Mouse (Mus musculus): Measurements from ENCODE around the gene Casp3.

Gene Casp3

GRCm38 (mm10) chr8:46611557-46611956 is 5.5 kb upstream of the Casp3 start:
- DNase-seq, result no peak

GRCm38 (mm10) chr8:46612913-46613312 is 4.2 kb upstream of the Casp3 start:
- DNase-seq, result no peak

- DNase-seq, result no peak
These were observed 3.7 kb upstream of the Casp3 start for GRCm38 (mm10) chr8:46613377-46613776.

- no peak for DNase-seq
These were observed 1.2 kb upstream of the Casp3 start for GRCm38 (mm10) chr8:46615936-46616335.

GRCm38 (mm10) chr8:46617690-46618620 is 864 bp downstream of the Casp3 start:
- DNase-seq, result peak in 1 of 2 experiments; percentile 7

- no peak for DNase-seq
These were observed 1.7 kb downstream of the Casp3 start for GRCm38 (mm10) chr8:46618639-46619320.

- no peak for DNase-seq
These were observed 5.6 kb downstream of the Casp3 start for GRCm38 (mm10) chr8:46622446-46623270.

- DNase-seq, result no peak
These were observed 8.1 kb downstream of the Casp3 start for GRCm38 (mm10) chr8:46625166-46625565.

- no peak for DNase-seq
These were observed 9.6 kb downstream of the Casp3 start for GRCm38 (mm10) chr8:46626642-46627041.

- peak in 1 of 2 experiments; percentile 22 for DNase-seq
These were observed 10.8 kb downstream of the Casp3 start for GRCm38 (mm10) chr8:46627881-46628280.

- no peak for DNase-seq
These were observed 11.6 kb downstream of the Casp3 start for GRCm38 (mm10) chr8:46628645-46629044.

GRCm38 (mm10) chr8:46630422-46630821 is 13.3 kb downstream of the Casp3 start:
- no peak for DNase-seq

- DNase-seq, result no peak
These were observed 13.8 kb downstream of the Casp3 start for GRCm38 (mm10) chr8:46630932-46631331.

GRCm38 (mm10) chr8:46639010-46639571 is 22.0 kb downstream of the Casp3 start:
- peak; percentile 56 to 69 for DNase-seq

GRCm38 (mm10) chr8:46639852-46640251 is 22.8 kb downstream of the Casp3 start:
- no peak for DNase-seq

GRCm38 (mm10) chr8:46641272-46641671 is 24.2 kb downstream of the Casp3 start:
- no peak for DNase-seq

GRCm38 (mm10) chr8:46648421-46648820 is 31.3 kb downstream of the Casp3 start:
- DNase-seq, result no peak

GRCm38 (mm10) chr8:46651872-46652271 is 34.8 kb downstream of the Casp3 start:
- DNase-seq, result no peak

- no peak for DNase-seq
These were observed 38.8 kb downstream of the Casp3 start for GRCm38 (mm10) chr8:46655919-46656318.

- peak; percentile 65 to 76 for DNase-seq
These were observed 54.4 kb downstream of the Casp3 start for GRCm38 (mm10) chr8:46671496-46671895.

- no peak for DNase-seq
These were observed 63.7 kb downstream of the Casp3 start for GRCm38 (mm10) chr8:46680671-46681365.

Measured in cerebellum, postnatal 25 days (tissue).